Mouse (Mus musculus) mesoderm, embryonic 11.5 days (tissue): ENCODE results near the gene Mis12.

Experiments used
- DNase-seq: peaks from one replicate; pipeline ENCODE4 v3.0.0-alpha.2; 2012; ENCODE audit warnings: low read depth, low spot score

Gene Mis12

DNA sequence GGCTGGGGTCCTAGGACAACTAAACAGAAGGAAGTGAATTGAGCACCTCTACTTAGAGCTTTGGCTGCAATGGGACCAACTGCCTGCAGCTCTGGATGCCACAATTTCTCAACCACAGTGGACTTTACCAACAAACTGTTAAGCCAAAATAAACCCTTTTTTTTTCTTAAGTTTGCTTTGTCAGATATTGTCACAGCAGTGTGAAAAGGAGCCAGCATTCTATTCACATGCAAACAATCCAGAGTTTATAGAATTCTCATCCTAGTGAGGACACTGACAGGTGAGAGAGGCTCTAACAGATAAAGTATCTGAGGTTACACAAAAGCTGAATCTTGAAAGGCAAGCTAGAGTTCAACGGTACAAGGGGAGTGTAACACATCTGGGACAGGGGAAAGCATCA lies 2.4 kb upstream of the Mis12 start:
- no peak for DNase-seq

DNA sequence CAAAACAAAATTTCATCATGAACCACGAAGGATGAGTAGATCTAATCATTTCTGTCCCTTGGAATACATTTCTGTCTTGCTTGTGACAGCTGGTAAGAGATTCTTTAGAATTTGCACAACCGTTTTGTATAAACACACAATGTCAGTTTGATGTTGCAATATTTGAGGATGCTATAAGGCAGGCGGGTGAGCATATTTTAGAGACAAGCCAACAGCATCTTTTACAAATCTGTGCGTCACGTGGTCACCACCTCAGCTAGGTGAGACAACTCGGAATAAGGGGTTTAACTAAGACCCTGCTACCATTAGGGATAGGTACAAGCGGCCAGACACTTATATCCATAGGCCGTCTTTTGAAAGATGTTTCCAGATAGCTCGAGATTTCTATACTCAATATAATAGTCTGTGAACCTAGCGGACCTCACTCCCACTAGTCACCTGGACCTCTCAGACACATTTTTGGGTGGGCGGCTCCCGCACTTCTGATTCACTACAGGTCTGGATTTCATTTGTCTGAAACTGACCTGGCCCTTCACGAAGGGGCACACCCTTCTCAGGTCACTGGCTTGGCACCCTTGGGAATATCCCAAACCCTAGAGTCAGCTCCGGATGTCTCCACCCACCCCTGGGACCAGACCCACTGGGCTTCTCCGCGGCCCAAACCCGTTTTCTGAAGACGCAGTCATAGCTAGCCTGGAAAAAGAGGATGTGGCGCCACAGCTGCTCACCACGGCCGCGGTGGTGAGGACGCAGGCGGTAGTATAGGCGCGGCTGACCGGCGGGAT lies 803 bp upstream of the Mis12 start:
- no peak for DNase-seq

GRCm38 (mm10) chr11:71028280-71028679 lies 8.9 kb downstream of the Mis12 start:
- DNase-seq, result no peak

DNA sequence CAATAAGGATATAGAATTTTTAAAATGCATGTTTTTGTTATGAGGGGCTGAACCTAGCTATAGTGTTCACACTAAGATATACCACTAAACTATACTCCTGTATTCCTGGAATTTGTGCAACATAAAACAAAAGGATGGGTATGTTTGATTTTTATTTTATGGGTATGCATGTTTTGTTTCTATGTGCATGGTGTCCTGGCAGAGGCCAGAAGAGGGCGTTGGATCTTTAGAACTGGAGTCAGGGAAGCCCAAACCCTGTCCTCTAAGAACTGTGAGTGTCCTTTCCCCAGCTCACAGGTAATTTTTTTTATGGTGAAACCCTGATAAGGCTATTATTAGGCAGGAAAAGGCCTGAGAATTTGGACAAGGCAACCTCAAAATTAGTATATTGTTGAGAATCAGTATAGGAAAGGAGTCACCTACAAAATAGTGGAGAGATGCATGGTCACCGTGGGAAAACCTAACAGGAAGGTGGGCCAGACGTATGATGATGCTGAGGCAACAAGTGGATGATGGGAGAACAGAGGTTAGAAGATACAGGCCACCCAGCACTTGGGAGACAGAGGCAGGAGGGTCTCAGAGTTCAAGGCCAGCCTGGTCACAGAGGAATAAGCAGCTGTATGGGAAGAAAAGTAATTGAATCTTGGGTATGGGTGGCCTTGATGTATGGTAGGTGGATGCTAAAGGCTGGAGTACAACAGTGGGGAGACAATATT lies 10.2 kb downstream of the Mis12 start:
- no peak for DNase-seq

- no peak for DNase-seq
Observed at GRCm38 (mm10) chr11:71032070-71032469, 12.7 kb downstream of the Mis12 start.

DNA sequence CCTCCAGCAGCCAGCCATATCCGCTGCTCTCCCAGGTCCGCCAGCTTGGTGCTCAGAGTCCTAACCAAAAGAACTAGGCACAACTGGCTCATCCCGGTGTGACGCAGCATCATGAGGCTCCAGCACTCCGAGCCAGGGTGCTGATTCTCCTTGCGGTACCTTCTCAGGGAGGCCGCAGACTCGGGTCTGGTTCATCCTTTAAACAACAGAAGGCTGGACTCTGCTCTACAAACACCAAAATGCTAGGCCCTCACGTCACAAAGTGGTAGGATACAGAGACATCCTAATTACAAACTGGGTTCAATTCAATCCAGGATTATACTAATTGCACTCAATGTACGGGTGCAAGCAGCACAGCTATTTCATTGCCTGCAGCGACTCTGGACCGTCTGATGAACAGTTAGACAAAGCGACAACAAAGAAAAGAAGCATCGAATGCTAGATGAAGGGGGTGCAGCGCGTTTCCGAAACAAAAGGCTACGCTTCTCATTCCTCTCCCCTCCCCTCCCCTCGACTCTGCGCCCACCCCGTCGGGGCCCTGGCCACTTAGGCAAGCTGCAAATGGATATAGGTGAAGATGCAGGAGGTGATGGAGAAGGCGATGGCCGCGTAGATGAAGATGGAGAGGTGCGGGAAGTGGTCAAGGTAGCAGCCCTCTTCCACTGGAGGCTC lies 13.2 kb downstream of the Mis12 start:
- DNase-seq, result peak; percentile 43

GRCm38 (mm10) chr11:71033163-71033761 lies 13.9 kb downstream of the Mis12 start, which contains the start of gene 6330403K07Rik:
Gene 6330403K07Rik, minus strand, starts transcription at chr11:71033513.
- peak; percentile 91 for DNase-seq

DNA sequence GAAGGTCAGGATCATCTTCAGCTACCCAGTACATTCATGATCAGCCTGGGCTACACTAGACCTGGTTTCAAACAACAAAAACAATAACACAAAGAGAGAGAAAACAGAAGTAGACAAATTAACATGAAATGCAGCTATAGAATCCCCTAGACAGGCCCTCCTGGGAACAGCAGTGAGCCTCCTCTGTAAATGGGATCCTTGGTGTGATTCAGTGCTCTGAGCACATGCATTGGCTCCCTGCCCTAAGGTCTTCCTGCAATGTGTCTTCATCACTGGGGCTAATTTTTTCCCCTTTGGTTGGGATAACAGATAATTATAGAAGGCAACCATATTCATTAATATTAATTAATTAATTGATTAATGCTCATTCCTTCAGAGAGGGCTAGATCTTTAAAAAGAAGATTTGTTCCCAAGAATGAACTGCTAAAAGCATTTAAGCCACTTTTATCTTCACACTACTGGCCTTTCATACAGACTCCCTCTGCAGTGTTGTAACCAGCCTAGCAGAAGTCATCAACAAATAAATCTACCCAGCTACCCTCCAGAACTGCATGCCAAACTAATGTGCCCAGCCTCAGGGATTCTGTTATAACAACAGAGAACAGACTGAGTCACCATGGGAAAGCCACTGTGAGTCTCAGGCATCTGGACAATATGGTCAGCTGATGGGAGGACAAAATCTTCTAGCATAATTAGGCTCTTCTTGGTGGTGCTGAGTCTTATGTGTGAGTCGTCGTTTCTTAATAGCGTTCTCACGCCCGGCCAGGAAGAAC lies 20.3 kb downstream of the Mis12 start:
- DNase-seq, result no peak

DNA sequence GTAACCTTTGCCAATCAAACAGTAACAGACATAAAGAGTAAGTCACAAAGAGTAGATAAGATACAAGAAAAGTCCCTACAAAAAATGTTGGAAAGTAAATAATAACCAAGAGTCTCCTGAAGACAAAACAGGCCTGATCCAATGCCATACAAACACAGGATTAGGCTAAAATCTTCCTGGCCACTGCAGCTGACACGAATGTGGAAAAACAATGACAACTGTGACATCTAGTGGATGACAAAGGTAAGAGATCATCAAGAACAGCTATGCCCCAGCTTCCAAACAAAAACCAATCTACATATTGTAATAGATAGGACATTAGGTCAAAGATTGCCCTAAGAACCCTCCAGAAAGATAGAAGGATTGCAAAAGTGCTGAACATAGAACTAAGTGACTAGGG lies 33.1 kb downstream of the Mis12 start:
- peak; percentile 24 for DNase-seq

- no peak for DNase-seq
Observed at GRCm38 (mm10) chr11:71076342-71076741, 56.9 kb downstream of the Mis12 start.
